In the genomic region with DNA sequence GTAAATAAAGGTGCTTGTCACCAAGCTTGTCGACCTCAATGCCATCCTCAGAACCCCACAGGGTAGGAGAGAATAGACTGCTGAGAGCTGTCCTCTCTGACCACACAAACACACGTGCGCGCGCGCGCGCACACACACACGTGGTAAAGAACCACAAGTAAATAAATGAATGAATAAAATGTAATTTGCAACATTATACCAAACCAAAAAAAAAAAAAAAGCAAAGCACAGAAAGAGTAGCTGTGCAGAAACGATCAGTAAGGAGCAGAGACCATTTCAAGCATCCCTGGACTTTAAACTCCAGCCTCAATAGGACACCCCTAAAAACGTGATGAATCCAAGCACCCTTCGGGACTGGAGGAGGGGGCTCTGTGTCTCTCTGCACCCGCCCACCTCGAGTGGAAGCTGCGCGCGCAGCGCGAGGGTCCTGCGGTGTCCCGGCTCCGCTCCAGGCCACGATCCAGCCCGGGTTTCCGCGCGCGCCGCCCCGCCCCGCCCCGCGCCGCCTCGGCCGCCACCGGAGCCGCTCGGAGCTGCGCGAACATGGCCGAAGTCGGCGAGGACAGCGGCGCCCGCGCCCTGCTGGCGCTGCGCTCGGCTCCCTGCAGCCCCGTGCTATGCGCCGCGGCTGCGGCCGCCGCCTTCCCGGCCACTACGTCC, we compare ENCODE assay signal across 8 mouse cellular contexts. TPM values are rescaled to one million over a fixed set of nuclear protein-coding genes. Genes with fewer than 3 reads are reported as not detected.
A peak's percentile ranks its signal among the peaks of the same experiment; 100 is the strongest.
DNase-seq lines count a peak whose midpoint lies in the region; ATAC-seq and TF ChIP-seq lines count a peak whose summit lies in the region.

Gene Foxk1, plus strand, starts transcription at position 517 of the 660 bp plus-strand sequence.

- peak; percentile 87 to 89 for DNase-seq in gastrocnemius, adult 8-10 months (ENCODE audit: low spot score in 2 of 2)
- DNase-seq in hindbrain, postnatal 0 days (ENCODE audit: low spot score): peak; percentile 97
- DNase-seq in left cerebral cortex, adult 18-20 months (ENCODE audit: low spot score in 2 of 2): peak; percentile 95 to 96
- DNase-seq in lung, postnatal 4 days: peak; percentile 96
- peak; percentile 93 for DNase-seq in retina, postnatal 1 day
- DNase-seq in urinary bladder, adult 18-20 months (ENCODE audit: low spot score in 2 of 2): peak; percentile 83 to 98

- peak within 1 kb of the TSS; percentile 85 for H3K27ac ChIP-seq in hindbrain, postnatal 0 days

- H3K9me3 ChIP-seq in hindbrain, postnatal 0 days (ENCODE audit: low read length): no peaks in the 10 kb centered on the region

- peak; percentile 72 for ATAC-seq in activated CD4-positive, CD25-positive, alpha-beta regulatory T cell, adult 4 months
- peak; percentile 60 for ATAC-seq in common myeloid progenitor, adult 5-6 weeks (replicated peaks; ENCODE audit: low read depth, poor library complexity, severe bottlenecking)
- ATAC-seq in hindbrain, postnatal 0 days: peak; percentile 93

- no peaks in the 10 kb centered on the region for H3K27me3 ChIP-seq in hindbrain, postnatal 0 days (ENCODE audit: insufficient read depth, low read length)

- no peak for TF ChIP-seq CTCF in hindbrain, postnatal 0 days (IDR thresholded peaks at IDR 0.05; ENCODE audit: low read depth)

- no peaks in the 10 kb centered on the region for H3K36me3 ChIP-seq in hindbrain, postnatal 0 days (ENCODE audit: insufficient read depth, low read length)

- under 1% methylated on average over 60 of the region's 60 CpGs for WGBS in hindbrain, postnatal 0 days

- peak within 1 kb of the TSS; percentile 88 for H3K9ac ChIP-seq in hindbrain, postnatal 0 days (replicated peaks; ENCODE audit: low read length)

- peaks cover 25% of the 10 kb centered on the region for H3K4me1 ChIP-seq in hindbrain, postnatal 0 days (ENCODE audit: insufficient read depth, low read length)

- peak within 1 kb of the TSS; percentile 93 for H3K4me2 ChIP-seq in hindbrain, postnatal 0 days (ENCODE audit: low read depth, low read length)

- H3K4me3 ChIP-seq in hindbrain, postnatal 0 days (ENCODE audit: low read length): peak within 1 kb of the TSS; percentile 80

RNA-seq across cellular contexts. Expression of gene Foxk1, which starts in this region (rescaled TPM):
- 10 to 100 TPM in 1 of 2 experiments, 1 to 10 TPM in 1; 9.4 to 13.3 TPM for polyA plus RNA-seq in activated CD4-positive, CD25-positive, alpha-beta regulatory T cell, adult 4 months (2017; shearing (Covaris generic))
- total RNA-seq in common myeloid progenitor, adult 5-6 weeks (2017): 8.2 and 11.7 TPM in 2 replicates
- total RNA-seq in gastrocnemius, adult 8-10 months (2022): 10 to 100 TPM; 15.6 to 20.9 (median 17.7) TPM
- total RNA-seq in hindbrain, postnatal 0 days (2014; rRNA removed): 23.3 and 24.0 TPM in 2 replicates
- 4.6 and 6.0 TPM in 2 replicates for polyA plus RNA-seq in hindbrain, postnatal 0 days (2015; fragmentation: Nextera tagmentation; extraction: Ambion mirVana)
- 10 to 100 TPM; 40.8 to 41.1 TPM for total RNA-seq in left cerebral cortex, adult 18-20 months (2021)

Comparison
In these comparisons a context has a peak if more than half of its experiments do, and no peak if none do; other contexts are left out.
1. Peak in every context shown above with its lines: DNase-seq, ATAC-seq, H3K4me3 ChIP-seq and H3K27ac ChIP-seq.